Mouse (Mus musculus): Measurements from ENCODE around the gene Znrd1.

- TF ChIP-seq EP300 (IDR thresholded peaks at IDR 0.05; ENCODE audit: low read depth) (no peak), CTCF (IDR thresholded peaks at IDR 0.05; ENCODE audit: low read depth) (no peak)
These were observed 15.4 kb downstream of the Znrd1 start, which contains the start of gene Rnf39 for GRCm38 (mm10) chr17:36942791-36943471.

Measured in liver, postnatal 0 days (tissue).